Mouse (Mus musculus) spleen, adult 2 months (tissue): ENCODE measurements around the gene Podn. TPM values are rescaled to one million over a fixed set of nuclear protein-coding genes. Genes with fewer than 3 reads are reported as not detected.

Source experiments
- DNase-seq, 2 experiments: peaks; one replicate each; pipeline versions ENCODE4 v3.0.0 to v3.0.0-alpha.2; 2012 to 2021; ENCODE audit warnings: low spot score in 2 of 2, low read depth in 1 of 2
- H3K27ac ChIP-seq: fragments of 200-500 bp; 2 replicates; pipeline ENCODE4 v1.5.1; 2012; ENCODE audit warnings: low read length, inconsistent platforms; ENCODE audit not compliant: insufficient read depth
- H3K27me3 ChIP-seq: fragments of 200-500 bp; 2 replicates; pipeline ENCODE4 v1.6.1; 2012; ENCODE audit warnings: mild to moderate bottlenecking, moderate library complexity, low read length, inconsistent platforms; ENCODE audit not compliant: control insufficient read depth, insufficient read depth
- H3K36me3 ChIP-seq: fragments of 200-500 bp; 2 replicates; pipeline ENCODE4 v1.6.1; 2012; ENCODE audit warnings: mild to moderate bottlenecking, low read length, inconsistent platforms; ENCODE audit not compliant: control insufficient read depth, insufficient read depth
- H3K4me1 ChIP-seq: fragments of 200-500 bp; 2 replicates; pipeline ENCODE4 v1.6.1; 2011; ENCODE audit warnings: inconsistent platforms; ENCODE audit not compliant: control insufficient read depth, insufficient read depth, insufficient read length
- H3K4me3 ChIP-seq: fragments of 200-500 bp; 2 replicates; pipeline ENCODE4 v1.5.1; 2011; ENCODE audit warnings: mild to moderate bottlenecking, inconsistent platforms; ENCODE audit not compliant: insufficient read depth, insufficient read length; ENCODE audit errors: extremely low read depth
- CTCF ChIP-seq: fragments of 200-500 bp; IDR thresholded peaks from 2 replicates; pipeline ENCODE4 v1.5.1; 2011; ENCODE audit warnings: mild to moderate bottlenecking, inconsistent platforms; ENCODE audit not compliant: insufficient read depth, insufficient read length, insufficient replicate concordance; ENCODE audit errors: extremely low read depth
- POLR2A ChIP-seq: fragments of 200-500 bp; IDR thresholded peaks from 2 replicates; pipeline ENCODE4 v1.6.1; 2011; ENCODE audit warnings: low read depth, low read length, inconsistent platforms
- WGBS: fragments of 180-500 bp; shearing (Covaris S2); methylation state at CpG from one replicate; pipeline ENCODE4 v1.1.7; 2018; 5-methylcytosine and 5-hydroxymethylcytosine counted together
- polyA plus RNA-seq: library from polyadenylated mRNA; depleted of rRNA; stranded (reverse); fragments of >200 nt; gene quantifications from 2 replicates; pipeline ENCODE4 v1.2.3, GENCODE M21; 2012

Podn gene
- polyA plus RNA-seq, 1 experiment = 8.0 TPM

DNA sequence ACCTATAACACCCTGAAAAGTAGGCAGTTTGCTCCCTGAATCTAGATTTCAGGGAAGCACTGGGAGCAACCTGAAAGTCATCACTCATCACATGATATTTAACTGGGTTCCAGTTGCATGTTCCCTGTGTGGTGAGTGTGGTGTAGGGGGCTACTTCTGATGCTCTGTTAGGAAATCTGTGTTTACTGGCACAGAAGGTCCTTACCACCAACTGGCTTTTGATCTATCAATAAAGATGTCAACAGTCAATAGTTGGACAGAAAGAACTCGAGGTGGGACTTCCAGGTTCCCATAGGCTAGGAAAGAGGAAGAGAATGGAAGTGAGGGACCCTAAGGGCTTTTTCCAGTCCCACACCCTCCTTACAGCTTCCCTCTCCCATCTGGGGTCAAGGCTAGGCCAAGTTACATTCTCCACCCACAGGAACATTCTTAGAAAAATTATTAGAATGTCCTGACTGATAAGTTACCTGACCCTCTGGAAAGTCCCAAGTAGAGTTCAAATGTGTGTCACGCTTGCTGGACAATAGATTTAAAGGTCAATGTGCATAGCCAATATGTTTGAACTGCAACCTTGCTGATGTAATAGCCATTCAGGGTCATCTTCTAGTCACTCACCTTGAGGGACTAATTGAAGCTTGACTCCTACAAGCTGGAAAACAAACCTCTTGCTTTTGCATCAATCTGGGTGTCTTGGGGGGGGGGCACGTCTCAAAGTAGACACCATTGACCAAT lies 18.9 kb downstream of the Podn start:
- Histone ChIP-seq H3K27me3 (no peaks in the 10 kb centered on the region), H3K4me3 (no peak overlapping the region), H3K27ac (no peak overlapping the region), H3K36me3 (no peaks in the 10 kb centered on the region), H3K4me1 (no peaks in the 10 kb centered on the region; the same call in 1 of the 2 replicates)
- DNase-seq = no peak
- 75% methylated on average over 3 of the region's 3 CpGs for WGBS
- no peak for TF ChIP-seq POLR2A

DNA sequence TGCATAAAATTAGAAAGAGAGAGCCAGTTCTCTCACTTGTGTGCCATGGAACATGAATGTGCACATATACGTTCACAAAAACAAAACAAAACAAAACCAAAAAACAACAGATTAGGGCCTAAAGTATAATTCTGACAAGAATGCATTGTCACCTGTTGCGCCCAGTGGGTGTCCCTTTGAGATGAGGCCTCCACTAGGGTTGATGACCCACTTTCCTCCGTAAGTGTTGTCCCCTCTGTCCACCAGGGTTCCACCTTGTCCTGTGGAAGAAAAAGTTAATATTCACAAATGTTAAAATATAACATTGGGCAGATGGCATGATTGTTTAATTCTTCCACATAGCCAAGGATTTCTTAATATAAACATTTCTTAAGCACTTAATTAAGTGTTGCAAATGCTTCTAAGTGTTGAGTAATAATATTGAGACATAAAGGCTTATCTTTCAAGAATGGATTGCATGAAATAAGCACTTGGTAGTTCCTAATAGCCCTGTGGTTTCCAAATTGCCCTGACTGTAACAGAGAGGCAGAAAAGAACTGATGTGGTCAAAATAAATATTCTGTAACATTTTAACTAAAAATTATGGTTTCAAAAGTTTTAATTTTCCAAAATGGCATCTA lies 21.9 kb downstream of the Podn start:
- no peak for TF ChIP-seq CTCF
- no peak for TF ChIP-seq POLR2A
- no peaks in the 10 kb centered on the region for H3K27me3 ChIP-seq
- no peak overlapping the region for H3K27ac ChIP-seq
- no peak overlapping the region for H3K4me3 ChIP-seq
- no peak for DNase-seq
- H3K4me1 ChIP-seq = peaks cover 5% of the 10 kb centered on the region
- 91% methylated on average over 3 of the region's 3 CpGs for WGBS
- H3K36me3 ChIP-seq = 0 out of 2 replicates have a peak, but pooled peaks cover 1% of the 10 kb centered on the region

DNA sequence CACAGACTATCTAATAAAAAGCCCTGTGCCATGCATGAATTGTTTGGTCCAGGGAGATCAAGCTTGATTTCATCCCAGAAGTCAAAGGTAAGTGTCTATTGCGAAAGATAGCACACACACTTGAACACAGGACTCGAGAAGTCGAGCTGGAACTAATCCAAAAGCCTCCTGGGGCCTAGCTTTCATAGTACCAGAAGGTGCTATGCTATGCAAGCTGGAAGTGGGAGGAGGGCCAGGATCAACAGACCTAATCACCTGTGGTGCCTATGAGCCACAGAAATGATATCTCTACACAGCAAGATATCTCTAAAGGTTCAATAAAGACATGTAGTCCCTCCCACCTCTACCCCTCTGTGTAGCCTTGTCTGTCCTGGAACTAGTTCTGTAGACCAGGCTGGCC lies 24.2 kb downstream of the Podn start:
- TF ChIP-seq POLR2A (no peak), CTCF (no peak)
- no peak for DNase-seq
- Histone ChIP-seq H3K4me3 (no peak overlapping the region), H3K36me3 (peaks cover 4% of the 10 kb centered on the region; the same call in 1 of the 2 replicates), H3K27me3 (no peaks in the 10 kb centered on the region), H3K4me1 (peaks cover 5% of the 10 kb centered on the region), H3K27ac (no peak overlapping the region)
- 89% methylated on average over 3 of the region's 3 CpGs for WGBS

DNA sequence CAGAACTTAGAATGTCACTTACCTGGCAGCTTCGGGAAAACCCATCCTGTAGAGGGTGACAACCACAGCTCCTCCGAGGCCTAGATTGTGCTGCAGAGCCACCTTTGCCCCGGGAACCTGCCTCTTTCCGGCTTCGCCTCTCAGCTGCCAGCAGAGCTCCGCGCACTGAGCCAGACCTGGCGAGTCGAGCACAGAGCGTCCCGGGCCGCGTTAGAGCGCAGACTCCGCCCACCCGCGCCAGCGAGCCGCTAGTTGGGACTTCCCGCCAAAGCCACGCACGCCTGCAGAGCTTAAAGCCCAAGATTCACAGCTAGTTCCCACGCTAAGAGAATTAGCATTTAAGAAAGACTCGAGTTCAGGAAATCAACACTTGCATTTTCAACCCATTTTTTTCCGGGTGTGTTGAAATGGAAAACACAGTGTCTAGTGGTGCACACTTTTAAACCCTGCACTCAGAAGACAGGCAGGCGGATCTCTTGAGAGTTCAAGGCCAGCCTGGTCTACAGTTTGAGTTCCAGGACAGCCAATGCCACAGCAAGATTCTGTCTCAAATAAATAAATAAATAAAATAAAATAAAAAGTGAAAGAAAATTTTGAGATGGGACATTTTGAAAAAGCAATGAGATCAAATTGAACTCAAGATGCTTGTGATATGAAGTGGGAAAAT lies 24.9 kb downstream of the Podn start:
- WGBS = 2% methylated on average over 26 of the region's 26 CpGs
- Histone ChIP-seq H3K27ac (peak overlapping the region; percentile 37; the same call in 1 of the 2 replicates), H3K4me3 (peak overlapping the region; percentile 60), H3K4me1 (peaks cover 5% of the 10 kb centered on the region), H3K27me3 (no peaks in the 10 kb centered on the region), H3K36me3 (peaks cover 4% of the 10 kb centered on the region; the same call in 1 of the 2 replicates)
- peak; percentile 85 to 98 for DNase-seq
- TF ChIP-seq POLR2A (no peak; the same call in 1 of the 2 replicates), CTCF (no peak)

DNA sequence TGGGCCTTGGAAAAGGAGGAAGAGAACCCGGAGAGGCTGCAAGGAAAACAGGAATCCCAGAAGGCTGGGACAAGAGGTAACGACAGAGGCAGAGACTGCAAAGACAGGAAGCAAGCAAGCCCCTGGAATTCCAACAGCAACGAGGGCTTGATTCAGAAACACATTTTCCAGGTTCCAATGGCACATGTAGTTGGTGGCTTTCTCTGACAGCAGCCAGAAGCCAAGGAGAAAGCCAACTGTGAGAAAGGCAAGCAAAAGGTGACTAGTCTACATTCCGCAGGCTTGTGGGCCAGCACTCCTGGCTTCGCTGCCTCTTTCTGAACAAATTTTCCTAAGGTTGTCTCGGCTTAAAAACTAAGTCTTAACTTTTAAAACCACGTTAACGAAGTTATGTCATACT lies 25.5 kb downstream of the Podn start:
- peak overlapping the region; percentile 60 for H3K4me3 ChIP-seq
- H3K27ac ChIP-seq = no peak overlapping the region
- no peak for TF ChIP-seq CTCF
- no peak for TF ChIP-seq POLR2A
- peaks cover 5% of the 10 kb centered on the region for H3K4me1 ChIP-seq
- H3K27me3 ChIP-seq = no peaks in the 10 kb centered on the region
- peaks cover 4% of the 10 kb centered on the region for H3K36me3 ChIP-seq
- no peak for DNase-seq
- 6% methylated on average over 8 of the region's 8 CpGs for WGBS

DNA sequence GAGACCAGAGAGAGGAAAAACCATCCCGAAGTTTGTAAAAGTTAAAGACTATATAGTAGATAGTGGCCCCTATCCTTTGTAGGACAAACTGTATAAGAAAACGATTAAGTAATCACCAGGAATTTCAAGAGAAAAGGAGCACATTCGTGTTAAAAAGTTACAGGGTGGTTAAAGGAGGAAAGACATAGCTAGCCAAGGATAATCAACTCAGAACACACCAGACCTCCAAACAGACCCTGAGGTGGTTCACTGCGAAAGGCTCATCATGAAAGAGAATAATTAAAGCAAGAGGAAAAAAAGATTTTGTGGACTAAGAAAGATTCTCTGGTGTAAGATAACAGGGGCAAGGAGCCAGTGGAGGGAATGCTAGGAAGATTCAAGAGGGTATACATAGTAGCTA lies 26.0 kb downstream of the Podn start:
- Histone ChIP-seq H3K27ac (no peak overlapping the region), H3K27me3 (no peaks in the 10 kb centered on the region), H3K36me3 (peaks cover 4% of the 10 kb centered on the region), H3K4me1 (peaks cover 5% of the 10 kb centered on the region), H3K4me3 (peak overlapping the region; percentile 60)
- no peak for DNase-seq
- WGBS = 50% methylated on average over 4 of the region's 4 CpGs
- no peak for TF ChIP-seq CTCF
- no peak for TF ChIP-seq POLR2A
